Mouse (Mus musculus) MEL (cell line): ENCODE data around the gene Myt1l. TPM values are rescaled to one million over a fixed set of nuclear protein-coding genes. Genes with fewer than 3 reads are reported as not detected.
A peak's percentile ranks its signal among the peaks of the same experiment; 100 is the strongest.

ENCODE experiments used
- DNase-seq: peaks from one replicate; pipeline ENCODE4 v3.0.0; 2011; ENCODE audit warnings: low read depth, low spot score
- H3K27ac ChIP-seq: 2 replicates; pipeline ENCODE4 v1.5.1; 2012; ENCODE audit warnings: low read depth, mild to moderate bottlenecking, control low read depth, low read length, moderate library complexity; ENCODE audit not compliant: control insufficient read depth
- H3K27me3 ChIP-seq, 2 experiments: fragments of 150-350 bp in 1 of 2; sonication (generic) in 1 of 2; 2 replicates each; pipeline ENCODE4 v1.6.1; 2012; ENCODE audit warnings: low read length in 2 of 2, mild to moderate bottlenecking in 2 of 2, improper control_type of control experiment in 1 of 2, moderate library complexity in 1 of 2; ENCODE audit not compliant: insufficient read depth in 2 of 2, control insufficient read depth in 1 of 2
- H3K36me3 ChIP-seq, 2 experiments: 2 replicates each; pipeline ENCODE4 v1.6.1; 2012 to 2014; ENCODE audit warnings: low read length in 2 of 2, improper control_type of control experiment in 1 of 2, inconsistent platforms in 1 of 2, mild to moderate bottlenecking in 1 of 2; ENCODE audit not compliant: insufficient read depth in 2 of 2, control insufficient read depth in 1 of 2
- H3K4me1 ChIP-seq, 2 experiments: fragments of 150-350 bp in 1 of 2; sonication (generic) in 1 of 2; 2 replicates each; pipeline ENCODE4 v1.6.1; 2012; ENCODE audit warnings: low read length in 2 of 2, improper control_type of control experiment in 1 of 2, mild to moderate bottlenecking in 1 of 2; ENCODE audit not compliant: insufficient read depth in 2 of 2, control insufficient read depth in 1 of 2
- H3K4me3 ChIP-seq, 2 experiments: fragments of 150-350 bp in 1 of 2; sonication (generic) in 1 of 2; 2 replicates each; pipeline ENCODE4 v1.5.1; 2012; ENCODE audit warnings: low read depth in 2 of 2, low read length in 2 of 2, mild to moderate bottlenecking in 2 of 2, moderate library complexity in 2 of 2, control low read depth in 1 of 2, improper control_type of control experiment in 1 of 2; ENCODE audit not compliant: control insufficient read depth in 1 of 2, insufficient read depth in 1 of 2
- H3K79me2 ChIP-seq: 2 replicates; pipeline ENCODE4 v1.6.1; 2012; ENCODE audit warnings: mild to moderate bottlenecking, low read length, moderate library complexity; ENCODE audit not compliant: control insufficient read depth, poor library complexity, insufficient read depth
- H3K9ac ChIP-seq: 2 replicates; pipeline ENCODE4 v1.6.1; 2012; ENCODE audit warnings: low read depth, mild to moderate bottlenecking, control low read depth, low read length, moderate library complexity; ENCODE audit not compliant: control insufficient read depth, poor library complexity, severe bottlenecking
- H3K9me3 ChIP-seq: fragments of 150-350 bp; sonication (generic); replicated peaks from 2 replicates; pipeline ENCODE4 v1.6.1; 2012; ENCODE audit warnings: mild to moderate bottlenecking, low read length, improper control_type of control experiment, moderate library complexity; ENCODE audit not compliant: insufficient read depth
- BHLHE40 ChIP-seq: IDR thresholded peaks from 2 replicates; pipeline ENCODE4 v1.6.1; 2012; ENCODE audit warnings: low read depth, mild to moderate bottlenecking, inconsistent platforms, low read length, improper control_type of control experiment, borderline replicate concordance
- CHD1 ChIP-seq: IDR thresholded peaks from 2 replicates; pipeline ENCODE4 v1.6.1; 2012; ENCODE audit warnings: low read depth, mild to moderate bottlenecking, inconsistent platforms, low read length, improper control_type of control experiment
- CTCF ChIP-seq, 3 experiments: IDR thresholded peaks in 2 of 3; conservative IDR thresholded peaks in 1 of 3; 2 replicates each; pipeline ENCODE4 v1.5.1; 2011 to 2012; ENCODE audit warnings: low read length in 3 of 3, low read depth in 2 of 3, mild to moderate bottlenecking in 2 of 3, improper control_type of control experiment in 1 of 3, inconsistent platforms in 1 of 3, mixed read lengths in 1 of 3, moderate library complexity in 1 of 3; ENCODE audit not compliant: control insufficient read depth in 1 of 3, insufficient read depth in 1 of 3, poor library complexity in 1 of 3, severe bottlenecking in 1 of 3
- E2F4 ChIP-seq: IDR thresholded peaks from 2 replicates; pipeline ENCODE4 v1.6.1; 2011; ENCODE audit warnings: low read depth, low read length, improper control_type of control experiment, borderline replicate concordance
- EP300 ChIP-seq, 2 experiments: IDR thresholded peaks; 2 replicates each; pipeline ENCODE4 v1.6.1; 2011; ENCODE audit warnings: improper control_type of control experiment in 2 of 2, low read length in 2 of 2, low read depth in 1 of 2, mild to moderate bottlenecking in 1 of 2
- ETS1 ChIP-seq: IDR thresholded peaks from 2 replicates; pipeline ENCODE4 v1.6.1; 2012; ENCODE audit warnings: low read depth, mild to moderate bottlenecking, inconsistent platforms, low read length, improper control_type of control experiment, moderate library complexity
- GABPA ChIP-seq: IDR thresholded peaks from 2 replicates; pipeline ENCODE4 v1.6.1; 2012; ENCODE audit warnings: low read depth, mild to moderate bottlenecking, inconsistent platforms, low read length, improper control_type of control experiment, moderate library complexity
- GATA1 ChIP-seq: IDR thresholded peaks from 2 replicates; pipeline ENCODE4 v1.6.1; 2011; ENCODE audit warnings: low read depth, low read length, improper control_type of control experiment
- HCFC1 ChIP-seq: IDR thresholded peaks from 2 replicates; pipeline ENCODE4 v1.6.1; 2012; ENCODE audit warnings: low read depth, mild to moderate bottlenecking, inconsistent platforms, low read length, improper control_type of control experiment, moderate library complexity
- JUND ChIP-seq: IDR thresholded peaks from 2 replicates; pipeline ENCODE4 v1.6.1; 2011; ENCODE audit warnings: low read depth, mild to moderate bottlenecking, improper control_type of control experiment, low read length
- KAT2A ChIP-seq: conservative IDR thresholded peaks from 2 replicates; pipeline ENCODE4 v1.6.1; 2012; ENCODE audit warnings: low read depth, low read length, improper control_type of control experiment, inconsistent platforms
- MAFK ChIP-seq: IDR thresholded peaks from 2 replicates; pipeline ENCODE4 v1.6.1; 2011; ENCODE audit warnings: low read depth, mild to moderate bottlenecking, low read length, improper control_type of control experiment, borderline replicate concordance
- MXI1 ChIP-seq: IDR thresholded peaks from 2 replicates; pipeline ENCODE4 v1.6.1; 2011; ENCODE audit warnings: mild to moderate bottlenecking, low read depth, low read length, improper control_type of control experiment
- MYB ChIP-seq: IDR thresholded peaks from 2 replicates; pipeline ENCODE4 v1.6.1; 2011; ENCODE audit warnings: mild to moderate bottlenecking, low read depth, low read length, improper control_type of control experiment
- MYC ChIP-seq: IDR thresholded peaks from 2 replicates; pipeline ENCODE4 v1.6.1; 2011; ENCODE audit warnings: low read depth, mild to moderate bottlenecking, low read length, improper control_type of control experiment, moderate library complexity
- NRF1 ChIP-seq: IDR thresholded peaks from 2 replicates; pipeline ENCODE4 v1.6.1; 2014; ENCODE audit warnings: low read depth, mild to moderate bottlenecking, inconsistent platforms, low read length, improper control_type of control experiment, moderate library complexity; ENCODE audit not compliant: poor library complexity, insufficient read depth, severe bottlenecking
- POLR2AphosphoS2 ChIP-seq: IDR thresholded peaks from 2 replicates; pipeline ENCODE4 v1.6.1; 2011; ENCODE audit warnings: low read length, improper control_type of control experiment
- POLR2AphosphoS5 ChIP-seq: IDR thresholded peaks from 2 replicates; pipeline ENCODE4 v1.6.1; 2012; ENCODE audit warnings: low read depth, borderline replicate concordance, mild to moderate bottlenecking, inconsistent platforms, low read length, moderate library complexity, mixed read lengths
- SIN3A ChIP-seq: IDR thresholded peaks from 2 replicates; pipeline ENCODE4 v1.6.1; 2012; ENCODE audit warnings: low read length, improper control_type of control experiment, inconsistent platforms
- TCF12 ChIP-seq: IDR thresholded peaks from 2 replicates; pipeline ENCODE4 v1.6.1; 2014; ENCODE audit warnings: low read depth, mild to moderate bottlenecking, inconsistent platforms, low read length, improper control_type of control experiment, moderate library complexity
- UBTF ChIP-seq: IDR thresholded peaks from 2 replicates; pipeline ENCODE4 v1.6.1; 2012; ENCODE audit warnings: low read depth, mild to moderate bottlenecking, inconsistent platforms, low read length, improper control_type of control experiment, moderate library complexity, borderline replicate concordance; ENCODE audit not compliant: insufficient read depth
- USF1 ChIP-seq: IDR thresholded peaks from 2 replicates; pipeline ENCODE4 v1.6.1; 2014; ENCODE audit warnings: low read depth, mild to moderate bottlenecking, inconsistent platforms, low read length, improper control_type of control experiment, moderate library complexity
- USF2 ChIP-seq, 2 experiments: IDR thresholded peaks; 2 replicates each; pipeline ENCODE4 v1.6.1; 2011 to 2012; ENCODE audit warnings: improper control_type of control experiment in 2 of 2, low read length in 2 of 2, borderline replicate concordance in 1 of 2, inconsistent platforms in 1 of 2, low read depth in 1 of 2, mild to moderate bottlenecking in 1 of 2; ENCODE audit not compliant: insufficient read depth in 1 of 2
- ZMIZ1 ChIP-seq: IDR thresholded peaks from 2 replicates; pipeline ENCODE4 v1.6.1; 2012; ENCODE audit warnings: low read depth, mild to moderate bottlenecking, inconsistent platforms, low read length, improper control_type of control experiment, moderate library complexity
- ZNF384 ChIP-seq: IDR thresholded peaks from 2 replicates; pipeline ENCODE4 v1.6.1; 2012; ENCODE audit warnings: low read depth, mild to moderate bottlenecking, inconsistent platforms, low read length, improper control_type of control experiment
- polyA plus RNA-seq, 2 experiments: library from polyadenylated mRNA; stranded (reverse) in 1 of 2; unstranded in 1 of 2; fragments of >175 nt in 1 of 2; fragments of >200 nt in 1 of 2; gene quantifications; 2 replicates each; pipeline versions ENCODE4 v1.2.1 to v1.2.4; 2012; ENCODE audit warnings: low replicate concordance in 2 of 2, low read depth in 1 of 2; ENCODE audit not compliant: insufficient read length in 2 of 2, insufficient read depth in 1 of 2, missing spikeins in 1 of 2
- total RNA-seq: library from RNA; depleted of rRNA; stranded (reverse); fragments of 300-350 nt; gene quantifications from 2 replicates; pipeline ENCODE4 v1.2.3, GENCODE M21; 2012

Myt1l gene
- total and polyA plus RNA-seq, 3 experiments: not detected

- no peak overlapping the region for H3K9ac ChIP-seq
- H3K79me2 ChIP-seq: no peaks in the 10 kb centered on the region
- DNase-seq: peak; percentile 54
- no peaks in the 10 kb centered on the region for H3K9me3 ChIP-seq
- peaks cover 0 to 3% of the 10 kb centered on the region in 2 experiments; a peak in 3 of 4 replicates for H3K4me1 ChIP-seq
- peak overlapping the region; percentile 53; the same call in 1 of the 2 replicates for H3K27ac ChIP-seq
- no peak overlapping the region for H3K4me3 ChIP-seq
- peaks cover 0 to 4% of the 10 kb centered on the region in 2 experiments; a peak in 2 of 4 replicates for H3K36me3 ChIP-seq
- H3K27me3 ChIP-seq: no peaks in the 10 kb centered on the region
- TF ChIP-seq SIN3A (0 out of 2 replicates have a peak, but pooled peaks have one; percentile 25), TCF12 (0 out of 2 replicates have a peak, but pooled peaks have one; percentile 26), KAT2A (no peak), MYC (0 out of 2 replicates have a peak, but pooled peaks have one; percentile 29), GABPA (no peak), MAFK (no peak), GATA1 (peak; percentile 66), EP300 (IDR thresholded peaks at IDR 0.05; ENCODE audit: low read depth in 1 of 2, low read length in 2 of 2) (peak; percentile 71 to 77; a peak in 3 of 4 replicates), ZNF384 (peak; percentile 32; the same call in 1 of the 2 replicates), ETS1 (0 out of 2 replicates have a peak, but pooled peaks have one; percentile 7), E2F4 (no peak), MYB (peak; percentile 52; the same call in 1 of the 2 replicates), MXI1 (peak; percentile 24; the same call in 1 of the 2 replicates), POLR2AphosphoS5 (no peak), ZMIZ1 (no peak), POLR2AphosphoS2 (no peak), BHLHE40 (no peak), UBTF (no peak), USF2 (IDR thresholded peaks at IDR 0.05; ENCODE audit: borderline replicate concordance in 1 of 2, insufficient read depth in 1 of 2, low read depth in 1 of 2, low read length in 2 of 2) (no peak), CTCF (IDR thresholded peaks at IDR 0.05 in 2 of 3, conservative IDR thresholded peaks at IDR 0.05 in 1 of 3; ENCODE audit: control insufficient read depth in 1 of 3, insufficient read depth in 1 of 3, low read depth in 2 of 3, low read length in 3 of 3, poor library complexity in 1 of 3, severe bottlenecking in 1 of 3) (no peak), NRF1 (no peak), USF1 (no peak), CHD1 (no peak), JUND (no peak), HCFC1 (no peak)
Measured at GRCm38 (mm10) chr12:29806415-29806814, 278.2 kb downstream of the Myt1l start.
